Mouse (Mus musculus): ENCODE results near the gene Fpr1. TPM values are rescaled to one million over a fixed set of nuclear protein-coding genes. Genes with fewer than 3 reads are reported as not detected.
"Not testable (repeated sequence)": the region's sequence is repeated elsewhere in the genome, so short reads cannot be mapped to it uniquely, and the experiment has no call there.

The Fpr1 gene
- 117 and 122 TPM in 2 replicates for total RNA-seq (2017)

- no peak for ATAC-seq (ENCODE audit: extremely low read depth, insufficient number of reproducible peaks, low FRiP score, poor library complexity, severe bottlenecking)
These were observed at the start of gene Fpr1 for GRCm38 (mm10) chr17:17883840-17884239. Fpr1 (minus strand) TSS chr17:17883940.

GRCm38 (mm10) chr17:17917782-17918181, 34.0 kb upstream of the Fpr1 start:
- ATAC-seq (ENCODE audit: extremely low read depth, insufficient number of reproducible peaks, low FRiP score, poor library complexity, severe bottlenecking): no peak

GRCm38 (mm10) chr17:17917376-17917775, 33.6 kb upstream of the Fpr1 start:
- ATAC-seq (ENCODE audit: extremely low read depth, insufficient number of reproducible peaks, low FRiP score, poor library complexity, severe bottlenecking): no peak

GRCm38 (mm10) chr17:17912618-17913017, 28.9 kb upstream of the Fpr1 start:
- ATAC-seq (ENCODE audit: extremely low read depth, insufficient number of reproducible peaks, low FRiP score, poor library complexity, severe bottlenecking): not testable (repeated sequence)

- ATAC-seq (ENCODE audit: extremely low read depth, insufficient number of reproducible peaks, low FRiP score, poor library complexity, severe bottlenecking): peak; percentile 87
These were observed 26.1 kb upstream of the Fpr1 start for GRCm38 (mm10) chr17:17909636-17910421.

GRCm38 (mm10) chr17:17900768-17901167, 17.0 kb upstream of the Fpr1 start:
- peak; percentile 74 for ATAC-seq (ENCODE audit: extremely low read depth, insufficient number of reproducible peaks, low FRiP score, poor library complexity, severe bottlenecking)

- no peak for ATAC-seq (ENCODE audit: extremely low read depth, insufficient number of reproducible peaks, low FRiP score, poor library complexity, severe bottlenecking)
These were observed 15.5 kb upstream of the Fpr1 start for GRCm38 (mm10) chr17:17899268-17899667.

GRCm38 (mm10) chr17:17896039-17896438, 12.3 kb upstream of the Fpr1 start:
- ATAC-seq (ENCODE audit: extremely low read depth, insufficient number of reproducible peaks, low FRiP score, poor library complexity, severe bottlenecking): peak; percentile 38; the same call in 1 of the 2 replicates

- ATAC-seq (ENCODE audit: extremely low read depth, insufficient number of reproducible peaks, low FRiP score, poor library complexity, severe bottlenecking): no peak
These were observed 6.1 kb upstream of the Fpr1 start for GRCm38 (mm10) chr17:17889732-17890425.

- no peak for ATAC-seq (ENCODE audit: extremely low read depth, insufficient number of reproducible peaks, low FRiP score, poor library complexity, severe bottlenecking)
These were observed 4.1 kb upstream of the Fpr1 start, which contains the start of the genes Fpr2 and Fpr3 for GRCm38 (mm10) chr17:17887774-17888248. Fpr2 (plus strand) TSS chr17:17887824. Fpr3 (plus strand) TSS chr17:17887852.

GRCm38 (mm10) chr17:17882672-17883071, 1.1 kb downstream of the Fpr1 start:
- ATAC-seq (ENCODE audit: extremely low read depth, insufficient number of reproducible peaks, low FRiP score, poor library complexity, severe bottlenecking): peak; percentile 33; the same call in 1 of the 2 replicates

GRCm38 (mm10) chr17:17879347-17879746, 4.4 kb downstream of the Fpr1 start:
- ATAC-seq (ENCODE audit: extremely low read depth, insufficient number of reproducible peaks, low FRiP score, poor library complexity, severe bottlenecking): no peak

GRCm38 (mm10) chr17:17871697-17872096, 12.0 kb downstream of the Fpr1 start:
- no peak for ATAC-seq (ENCODE audit: extremely low read depth, insufficient number of reproducible peaks, low FRiP score, poor library complexity, severe bottlenecking)

- 0 out of 2 replicates have a peak, but pooled peaks have one; percentile 10 for ATAC-seq (ENCODE audit: extremely low read depth, insufficient number of reproducible peaks, low FRiP score, poor library complexity, severe bottlenecking)
These were observed 12.7 kb downstream of the Fpr1 start for GRCm38 (mm10) chr17:17870892-17871550.

- ATAC-seq (ENCODE audit: extremely low read depth, insufficient number of reproducible peaks, low FRiP score, poor library complexity, severe bottlenecking): 0 out of 2 replicates have a peak, but pooled peaks have one; percentile 36
These were observed 16.8 kb downstream of the Fpr1 start for GRCm38 (mm10) chr17:17866801-17867469.

- peak; percentile 85 for ATAC-seq (ENCODE audit: extremely low read depth, insufficient number of reproducible peaks, low FRiP score, poor library complexity, severe bottlenecking)
These were observed 18.6 kb downstream of the Fpr1 start for GRCm38 (mm10) chr17:17865168-17865567.

GRCm38 (mm10) chr17:17862360-17862759, 21.4 kb downstream of the Fpr1 start:
- ATAC-seq (ENCODE audit: extremely low read depth, insufficient number of reproducible peaks, low FRiP score, poor library complexity, severe bottlenecking): no peak

- peak; percentile 88 for ATAC-seq (ENCODE audit: extremely low read depth, insufficient number of reproducible peaks, low FRiP score, poor library complexity, severe bottlenecking)
These were observed 23.6 kb downstream of the Fpr1 start for GRCm38 (mm10) chr17:17860110-17860509.

- ATAC-seq (ENCODE audit: extremely low read depth, insufficient number of reproducible peaks, low FRiP score, poor library complexity, severe bottlenecking): no peak
These were observed 26.3 kb downstream of the Fpr1 start for GRCm38 (mm10) chr17:17857446-17857845.
